Mouse (Mus musculus) intestine, postnatal 0 days (tissue): ENCODE measurements at regions not wholly inside any gene's neighbourhood (a gene's known extent, or its start where the extent isn't known, plus 50 kb on each side); places are given as distances from the start of the nearest gene placed in this dataset.

Experiments used
- ATAC-seq: fragments of 200-750 bp; cut with Nextera tagmentation; 2 replicates; pipeline ENCODE4 v1.8.0; 2017; ENCODE audit warnings: mild to moderate bottlenecking, moderate TSS enrichment, moderate library complexity
- H3K27ac ChIP-seq: fragments of 300-500 bp; sonication (generic); 2 replicates; pipeline ENCODE4 v1.5.1; 2014; ENCODE audit warnings: mild to moderate bottlenecking, low read depth, low read length, moderate library complexity
- H3K27me3 ChIP-seq: fragments of 300-500 bp; sonication (generic); replicated peaks from 2 replicates; pipeline ENCODE4 v1.6.1; 2014; ENCODE audit warnings: low read length, mixed read lengths; ENCODE audit not compliant: control insufficient read depth, insufficient read depth
- H3K36me3 ChIP-seq: fragments of 300-500 bp; sonication (generic); 2 replicates; pipeline ENCODE4 v1.6.1; 2014; ENCODE audit warnings: mild to moderate bottlenecking, moderate library complexity; ENCODE audit not compliant: control insufficient read depth, insufficient read depth
- H3K4me1 ChIP-seq: fragments of 300-500 bp; sonication (generic); replicated peaks from 2 replicates; pipeline ENCODE4 v1.6.1; 2014; ENCODE audit warnings: antibody characterized with exemption, low read length, mixed read lengths; ENCODE audit not compliant: control insufficient read depth, insufficient read depth
- H3K4me2 ChIP-seq: fragments of 300-500 bp; sonication (generic); replicated peaks from 2 replicates; pipeline ENCODE4 v1.6.1; 2014; ENCODE audit warnings: low read depth, mild to moderate bottlenecking, moderate library complexity
- H3K4me3 ChIP-seq: fragments of 300-500 bp; sonication (generic); 2 replicates; pipeline ENCODE4 v1.5.1; 2014; ENCODE audit warnings: low read depth, low read length
- H3K9ac ChIP-seq: fragments of 300-500 bp; sonication (generic); 2 replicates; pipeline ENCODE4 v1.6.1; 2014; ENCODE audit warnings: mild to moderate bottlenecking, low read depth, low read length
- H3K9me3 ChIP-seq: fragments of 300-500 bp; sonication (generic); 2 replicates; pipeline ENCODE4 v1.6.1; 2016; ENCODE audit warnings: mixed run types; ENCODE audit not compliant: control insufficient read depth
- CTCF ChIP-seq: sonication (generic); IDR thresholded peaks from 2 replicates; pipeline ENCODE4 v1.5.1; 2016; ENCODE audit warnings: low read depth, mild to moderate bottlenecking, control low read depth, antibody characterized with exemption, moderate library complexity
- WGBS: fragments of 180-500 bp; shearing (Covaris S2); extraction: QIAGEN DNeasy Blood & Tissue Kit; methylation state at CpG from one replicate; pipeline ENCODE4 v1.1.7; 2014; 5-methylcytosine and 5-hydroxymethylcytosine counted together

DNA sequence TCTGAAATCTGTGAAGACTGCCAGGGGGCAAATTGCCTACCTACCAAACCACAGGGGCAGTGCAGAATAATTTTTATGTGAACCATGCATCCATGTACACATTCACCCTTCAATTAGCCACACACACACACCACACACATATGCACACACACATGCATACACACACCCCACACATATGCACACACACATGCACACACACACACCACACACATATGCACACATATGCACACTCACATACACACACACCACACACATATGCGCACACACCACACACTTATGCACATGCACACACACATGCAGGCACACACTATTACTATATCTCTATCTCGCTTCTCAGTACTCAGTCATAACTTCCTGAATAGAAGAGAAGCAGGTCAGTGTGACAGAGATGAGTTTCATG lies 95.9 kb upstream of the Cadm1 start:
- no peak for ATAC-seq
- TF ChIP-seq CTCF: no peak
- Histone ChIP-seq H3K36me3 (no peaks in the 10 kb centered on the region), H3K9ac (no peak overlapping the region), H3K4me3 (no peak overlapping the region), H3K4me2 (no peak overlapping the region), H3K27me3 (no peaks in the 10 kb centered on the region), H3K9me3 (no peaks in the 10 kb centered on the region), H3K4me1 (no peaks in the 10 kb centered on the region), H3K27ac (no peak overlapping the region)
- WGBS: 82% methylated on average over 2 of the region's 2 CpGs

DNA sequence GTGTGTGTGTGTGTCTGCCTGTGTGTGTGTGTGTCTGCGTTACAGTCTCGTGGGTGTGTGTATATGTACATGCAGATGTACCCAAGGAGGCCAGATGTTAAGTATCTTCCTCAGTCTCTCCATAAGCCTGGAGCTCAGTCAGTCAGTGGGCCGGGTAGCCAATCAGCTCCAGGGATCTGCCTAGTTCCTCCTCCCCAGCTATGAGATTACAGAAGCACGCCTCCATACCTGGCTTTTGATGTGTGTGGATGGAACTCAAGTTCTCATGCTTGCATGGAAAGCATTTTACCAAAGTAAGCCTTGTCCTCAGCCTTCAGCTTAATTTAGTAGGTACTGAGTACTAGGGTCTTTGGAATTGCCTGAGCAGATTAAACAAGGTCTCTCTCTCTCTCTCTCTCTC lies 91.0 kb upstream of the Cadm1 start:
- Histone ChIP-seq H3K4me1 (no peaks in the 10 kb centered on the region), H3K4me2 (no peak overlapping the region), H3K4me3 (no peak overlapping the region), H3K9ac (no peak overlapping the region), H3K27ac (no peak overlapping the region), H3K27me3 (no peaks in the 10 kb centered on the region; the same call in 1 of the 2 replicates), H3K36me3 (no peaks in the 10 kb centered on the region), H3K9me3 (no peaks in the 10 kb centered on the region)
- no peak for ATAC-seq
- no peak for TF ChIP-seq CTCF
- 81% methylated on average over 4 of the region's 4 CpGs for WGBS

DNA sequence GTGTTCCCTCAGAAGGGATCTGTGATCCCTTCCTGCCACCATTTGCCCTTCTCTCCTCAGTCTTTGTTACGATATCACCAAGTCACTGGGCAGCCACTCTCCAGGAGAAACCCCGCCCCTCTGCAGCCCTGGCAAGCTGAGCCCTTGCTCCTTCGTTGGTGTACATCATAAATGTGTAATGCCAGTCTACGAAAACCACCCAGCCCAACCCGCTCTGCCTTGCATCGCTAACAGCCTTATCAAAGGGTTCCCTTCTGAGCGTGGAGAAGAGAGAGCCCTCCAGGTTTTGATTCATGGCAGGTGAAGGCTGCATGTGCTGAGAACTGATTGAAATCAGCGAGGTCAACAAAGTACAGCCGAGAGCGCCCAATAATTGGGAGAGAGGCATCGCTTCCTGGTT lies 90.5 kb upstream of the Cadm1 start:
- TF ChIP-seq CTCF: no peak
- Histone ChIP-seq H3K9me3 (no peaks in the 10 kb centered on the region), H3K4me3 (no peak overlapping the region), H3K4me2 (peak overlapping the region; percentile 45), H3K27me3 (no peaks in the 10 kb centered on the region; the same call in 1 of the 2 replicates), H3K9ac (no peak overlapping the region), H3K36me3 (no peaks in the 10 kb centered on the region), H3K4me1 (no peaks in the 10 kb centered on the region), H3K27ac (no peak overlapping the region)
- ATAC-seq: no peak
- 23% methylated on average over 11 of the region's 11 CpGs for WGBS

DNA sequence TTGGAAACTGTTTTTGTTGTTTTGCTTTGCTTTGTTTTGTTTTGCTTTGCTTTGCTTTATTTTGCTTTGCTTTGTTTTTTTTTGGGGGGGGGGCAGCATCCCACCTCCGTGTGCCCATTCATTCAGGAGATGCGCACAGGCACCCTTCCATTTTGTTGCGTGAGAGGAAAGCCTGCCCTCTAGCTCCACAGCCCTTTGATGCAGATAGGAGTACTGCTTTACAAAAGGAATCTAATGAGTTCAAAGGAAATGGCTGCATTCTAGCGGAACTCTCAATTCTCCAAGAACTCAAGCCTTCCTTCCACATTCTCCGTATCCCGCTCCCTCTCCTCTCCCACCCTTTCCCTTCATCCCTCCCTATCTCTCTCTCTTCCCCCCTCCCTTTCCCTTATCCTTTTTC lies 89.8 kb upstream of the Cadm1 start:
- WGBS: 35% methylated on average over 6 of the region's 6 CpGs
- Histone ChIP-seq H3K4me3 (no peak overlapping the region), H3K27me3 (no peaks in the 10 kb centered on the region; the same call in 1 of the 2 replicates), H3K4me2 (no peak overlapping the region), H3K4me1 (no peaks in the 10 kb centered on the region), H3K9me3 (no peaks in the 10 kb centered on the region), H3K36me3 (no peaks in the 10 kb centered on the region), H3K9ac (no peak overlapping the region), H3K27ac (no peak overlapping the region)
- TF ChIP-seq CTCF: peak; percentile 41; the same call in 1 of the 2 replicates
- ATAC-seq: no peak

DNA sequence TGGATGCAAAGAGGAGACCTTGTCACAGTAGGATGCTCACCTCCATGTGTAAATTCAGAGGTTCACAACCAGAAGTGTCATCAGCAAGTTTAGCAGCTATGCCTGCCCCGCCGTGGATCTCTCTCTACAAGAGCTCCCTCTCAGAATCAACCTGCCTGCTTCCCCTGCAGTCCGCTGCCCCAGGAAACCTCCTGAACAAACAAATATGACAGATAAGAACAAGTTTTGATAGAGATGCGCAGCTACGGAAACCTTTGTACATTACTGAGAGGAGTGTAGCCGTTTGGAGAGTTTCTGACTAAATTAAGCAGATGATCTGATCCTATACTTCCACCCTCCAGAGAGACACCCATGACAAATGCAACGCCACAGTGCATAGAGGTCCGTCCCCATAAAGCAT lies 88.8 kb upstream of the Cadm1 start:
- no peak overlapping the region for H3K4me2 ChIP-seq
- H3K27me3 ChIP-seq: no peaks in the 10 kb centered on the region; the same call in 1 of the 2 replicates
- no peaks in the 10 kb centered on the region for H3K4me1 ChIP-seq
- no peaks in the 10 kb centered on the region for H3K9me3 ChIP-seq
- no peak overlapping the region for H3K4me3 ChIP-seq
- no peak overlapping the region for H3K9ac ChIP-seq
- H3K27ac ChIP-seq: no peak overlapping the region
- ATAC-seq: no peak
- H3K36me3 ChIP-seq: no peaks in the 10 kb centered on the region
- no peak for TF ChIP-seq CTCF
- 61% methylated on average over 8 of the region's 8 CpGs for WGBS

DNA sequence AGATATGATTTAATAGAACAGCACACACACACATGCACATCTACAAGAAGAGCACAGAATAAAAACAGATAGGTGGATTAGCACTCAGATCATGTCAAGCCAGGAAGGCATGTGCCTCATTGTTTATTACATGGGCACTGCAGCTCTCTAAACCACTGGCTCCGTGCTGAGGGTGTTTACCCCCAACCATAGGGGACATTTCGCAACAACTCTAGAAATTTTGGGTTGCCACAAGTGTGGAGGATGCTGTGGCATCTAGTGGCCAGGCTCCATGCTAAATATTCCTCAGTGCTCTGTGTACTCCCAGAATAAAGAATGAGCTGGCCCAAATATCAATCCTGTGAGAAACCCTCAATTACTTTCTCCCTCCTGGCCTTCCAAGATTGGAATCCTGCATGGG lies 85.8 kb upstream of the Cadm1 start:
- Histone ChIP-seq H3K4me2 (no peak overlapping the region), H3K4me1 (no peaks in the 10 kb centered on the region), H3K9ac (no peak overlapping the region), H3K27me3 (no peaks in the 10 kb centered on the region; the same call in 1 of the 2 replicates), H3K27ac (no peak overlapping the region), H3K4me3 (no peak overlapping the region), H3K36me3 (no peaks in the 10 kb centered on the region), H3K9me3 (no peaks in the 10 kb centered on the region)
- ATAC-seq: no peak
- no peak for TF ChIP-seq CTCF
- whole genome bisulfite sequencing: 53% methylated on average over 2 of the region's 2 CpGs

DNA sequence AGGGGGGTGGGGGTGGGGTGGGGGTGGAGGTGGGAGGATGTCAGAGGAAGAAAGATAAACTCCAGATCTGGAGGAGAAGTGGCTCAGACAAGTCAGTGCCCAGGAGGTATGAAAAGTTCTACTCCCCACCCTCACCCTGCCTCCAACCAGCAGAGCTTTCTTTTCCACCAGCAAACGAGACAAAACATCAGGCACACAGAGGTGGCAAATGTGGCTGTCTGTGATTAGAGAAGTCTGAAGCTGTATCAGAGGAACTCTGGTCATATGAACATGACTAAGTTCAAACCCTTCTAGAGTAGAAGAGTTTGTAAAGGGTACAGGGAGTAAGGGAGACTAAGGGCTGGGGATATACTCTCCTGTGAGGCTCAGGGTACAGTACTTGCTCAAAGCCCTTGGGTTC lies 85.2 kb upstream of the Cadm1 start:
- Histone ChIP-seq H3K27ac (no peak overlapping the region), H3K4me2 (no peak overlapping the region), H3K9ac (no peak overlapping the region), H3K9me3 (no peaks in the 10 kb centered on the region), H3K27me3 (no peaks in the 10 kb centered on the region; the same call in 1 of the 2 replicates), H3K4me3 (no peak overlapping the region), H3K36me3 (no peaks in the 10 kb centered on the region), H3K4me1 (no peaks in the 10 kb centered on the region)
- ATAC-seq: no peak
- TF ChIP-seq CTCF: no peak
- WGBS: 46% methylated on average over 1 of the region's 1 CpGs
